In genomic region chr2:135993314-135993713, GRCm38 (mm10) we compare ENCODE assay signal across 22 mouse cellular contexts. TPM values are rescaled to one million over a fixed set of nuclear protein-coding genes. Genes with fewer than 3 reads are reported as not detected.
A peak's percentile ranks its signal among the peaks of the same experiment; 100 is the strongest.
DNase-seq lines count a peak whose midpoint lies in the region; ATAC-seq and TF ChIP-seq lines count a peak whose summit lies in the region.
"Had no signal": no experiment of that assay in that cellular context is flagged by ENCODE, and none has a peak within 500 bp of the region (broad histone marks: within the 10 kb centered on the region; RNA-seq: fewer than 3 reads in every experiment).

No protein-coding gene starts in this region.

- TF ChIP-seq CTCF in kidney, postnatal 0 days (IDR thresholded peaks at IDR 0.05; ENCODE audit: low read depth) = peak; percentile 43; the same call in 1 of the 2 replicates
- peak; percentile 25 for TF ChIP-seq CTCF in midbrain, postnatal 0 days (IDR thresholded peaks at IDR 0.05)

- no peak overlapping the region for H3K27ac ChIP-seq in kidney, postnatal 0 days
- H3K27ac ChIP-seq in midbrain, postnatal 0 days (ENCODE audit: low read depth, low read length) = no peak overlapping the region
- H3K27ac ChIP-seq in midbrain, embryonic 15.5 days = no peak overlapping the region
- H3K27ac ChIP-seq: embryonic facial prominence, embryonic 12.5 days; hindbrain, embryonic 15.5 days; midbrain, embryonic 10.5 days had no signal

- no peaks in the 10 kb centered on the region for H3K4me1 ChIP-seq in kidney, postnatal 0 days (replicated peaks; ENCODE audit: insufficient read depth, low read length)
- no peaks in the 10 kb centered on the region for H3K4me1 ChIP-seq in midbrain, postnatal 0 days (ENCODE audit: insufficient read depth, low read length)
- peaks cover 11% of the 10 kb centered on the region for H3K4me1 ChIP-seq in midbrain, embryonic 15.5 days
- H3K4me1 ChIP-seq: embryonic facial prominence, embryonic 12.5 days; midbrain, embryonic 10.5 days had no signal

- DNase-seq in kidney, postnatal 0 days (ENCODE audit: low spot score) = no peak
- no peak for DNase-seq in kidney, postnatal 4 days
- DNase-seq in midbrain, postnatal 0 days (ENCODE audit: low spot score) = no peak
- peak; percentile 53 for DNase-seq in R1 (ENCODE audit: low read depth, low spot score)
- no peak for DNase-seq in adrenal gland, postnatal 10 days
- DNase-seq: adrenal gland, adult 2 months; cerebellum, postnatal 14 days; kidney, adult 2 months; kidney, postnatal 36 days; layer of hippocampus, postnatal 36 days; lung, embryonic 14.5 days; retina, postnatal 1 day had no signal

- no peaks in the 10 kb centered on the region for H3K36me3 ChIP-seq in kidney, postnatal 0 days (ENCODE audit: insufficient read depth, low read length)
- H3K36me3 ChIP-seq in midbrain, postnatal 0 days (ENCODE audit: insufficient read depth, low read length) = peaks cover 3% of the 10 kb centered on the region; the same call in 1 of the 2 replicates
- H3K36me3 ChIP-seq in midbrain, embryonic 15.5 days (replicated peaks) = peaks cover 3% of the 10 kb centered on the region; the same call in 1 of the 2 replicates
- H3K36me3 ChIP-seq: embryonic facial prominence, embryonic 12.5 days had no signal

- no peaks in the 10 kb centered on the region for H3K27me3 ChIP-seq in kidney, postnatal 0 days (ENCODE audit: insufficient read depth, low read length)
- H3K27me3 ChIP-seq in midbrain, postnatal 0 days (ENCODE audit: insufficient read depth, low read length) = no peaks in the 10 kb centered on the region
- no peaks in the 10 kb centered on the region for H3K27me3 ChIP-seq in midbrain, embryonic 15.5 days (replicated peaks)
- H3K27me3 ChIP-seq: CH12.LX; embryonic facial prominence, embryonic 12.5 days; hindbrain, embryonic 15.5 days had no signal

- WGBS in kidney, postnatal 0 days = 79% methylated on average over 11 of the region's 11 CpGs
- 85% methylated on average over 11 of the region's 11 CpGs for WGBS in midbrain, postnatal 0 days
- WGBS in midbrain, embryonic 15.5 days = 79% methylated on average over 11 of the region's 11 CpGs

- no peak overlapping the region for H3K9ac ChIP-seq in kidney, postnatal 0 days (ENCODE audit: low read depth, low read length)
- no peak overlapping the region for H3K9ac ChIP-seq in midbrain, postnatal 0 days (replicated peaks; ENCODE audit: low read length, poor library complexity, severe bottlenecking)
- no peak overlapping the region for H3K9ac ChIP-seq in midbrain, embryonic 15.5 days
- H3K9ac ChIP-seq: embryonic facial prominence, embryonic 12.5 days; hindbrain, embryonic 15.5 days; lung, embryonic 14.5 days had no signal

- no peak overlapping the region for H3K4me3 ChIP-seq in kidney, postnatal 0 days (replicated peaks; ENCODE audit: low read depth, low read length)
- no peak overlapping the region for H3K4me3 ChIP-seq in midbrain, postnatal 0 days (ENCODE audit: low read depth, low read length)
- H3K4me3 ChIP-seq in midbrain, embryonic 15.5 days = no peak overlapping the region
- H3K4me3 ChIP-seq: embryonic facial prominence, embryonic 12.5 days; hindbrain, embryonic 15.5 days; midbrain, embryonic 10.5 days; myocyte had no signal

- no peaks in the 10 kb centered on the region for H3K9me3 ChIP-seq in kidney, postnatal 0 days (replicated peaks; ENCODE audit: low read length)
- H3K9me3 ChIP-seq in midbrain, postnatal 0 days (ENCODE audit: low read length) = no peaks in the 10 kb centered on the region
- H3K9me3 ChIP-seq in midbrain, embryonic 15.5 days = no peaks in the 10 kb centered on the region
- H3K9me3 ChIP-seq: embryonic facial prominence, embryonic 12.5 days; hindbrain, embryonic 15.5 days; midbrain, embryonic 10.5 days had no signal

- H3K4me2 ChIP-seq in kidney, postnatal 0 days (ENCODE audit: low read length) = no peak overlapping the region
- no peak overlapping the region for H3K4me2 ChIP-seq in midbrain, postnatal 0 days (ENCODE audit: low read depth, low read length, poor library complexity, severe bottlenecking)
- no peak overlapping the region for H3K4me2 ChIP-seq in midbrain, embryonic 15.5 days
- H3K4me2 ChIP-seq: embryonic facial prominence, embryonic 12.5 days; hindbrain, embryonic 15.5 days; lung, embryonic 14.5 days had no signal

- ATAC-seq in kidney, postnatal 0 days (replicated peaks; ENCODE audit: low FRiP score, low read depth) = no peak
- no peak for ATAC-seq in midbrain, postnatal 0 days (ENCODE audit: low FRiP score)
- no peak for ATAC-seq in midbrain, embryonic 15.5 days (replicated peaks)
- peak; percentile 54 for ATAC-seq in megakaryocyte progenitor cell, adult 5-6 weeks (replicated peaks; ENCODE audit: poor library complexity)

RNA-seq across cellular contexts. Expression of gene Lamp5, which starts 58.7 kb away (rescaled TPM):
- polyA plus RNA-seq in kidney, postnatal 0 days (2015; fragmentation: Nextera tagmentation; extraction: Ambion mirVana) = 4.2 and 4.3 TPM in 2 replicates
- total RNA-seq in midbrain, postnatal 0 days (2014; rRNA removed) = 3.7 and 8.2 TPM in 2 replicates
- polyA plus RNA-seq in midbrain, postnatal 0 days (2015; fragmentation: Nextera tagmentation; extraction: Ambion mirVana) = 4.6 and 7.1 TPM in 2 replicates
- 7.1 TPM in 2 replicates for polyA plus RNA-seq in midbrain, embryonic 15.5 days (2015; fragmentation: Nextera tagmentation; extraction: Ambion mirVana)
- not detected in 2 replicates for total RNA-seq in megakaryocyte progenitor cell, adult 5-6 weeks (2015)
- not detected in 2 replicates for total RNA-seq in megakaryocyte progenitor cell, adult 5-6 weeks (2017)
- not detected for total RNA-seq in adrenal gland, postnatal 10 days (2021)
- total RNA-seq: adrenal gland, adult 2 months; CH12.LX; neutrophil, adult 5-6 weeks had no signal
- polyA plus RNA-seq: adrenal gland, adult 2 months; heart, embryonic 16.5 days; kidney, adult 2 months; myocyte; thymus, postnatal 0 days had no signal
